Mouse (Mus musculus) midbrain, embryonic 12.5 days (tissue): Measurements from ENCODE around the gene Mroh2a. TPM values are rescaled to one million over a fixed set of nuclear protein-coding genes. Genes with fewer than 3 reads are reported as not detected.

Experiments
- ATAC-seq: fragments of 200-750 bp; cut with Nextera tagmentation; 2 replicates; pipeline ENCODE4 v1.8.0; 2017; ENCODE audit warnings: low read depth, moderate TSS enrichment, moderate library complexity; ENCODE audit not compliant: low FRiP score
- H3K27ac ChIP-seq: fragments of 300-500 bp; sonication (generic); replicated peaks from 2 replicates; pipeline ENCODE4 v1.5.1; 2016; ENCODE audit warnings: mild to moderate bottlenecking
- H3K27me3 ChIP-seq: fragments of 300-500 bp; sonication (generic); 2 replicates; pipeline ENCODE4 v1.6.1; 2016; ENCODE audit warnings: mild to moderate bottlenecking
- H3K36me3 ChIP-seq: fragments of 300-500 bp; sonication (generic); 2 replicates; pipeline ENCODE4 v1.6.1; 2016
- H3K4me1 ChIP-seq: fragments of 300-500 bp; sonication (generic); 2 replicates; pipeline ENCODE4 v1.6.1; 2016
- H3K4me2 ChIP-seq: fragments of 300-500 bp; sonication (generic); replicated peaks from 2 replicates; pipeline ENCODE4 v1.6.1; 2016; ENCODE audit warnings: mild to moderate bottlenecking, moderate library complexity
- H3K4me3 ChIP-seq: fragments of 300-500 bp; sonication (generic); 2 replicates; pipeline ENCODE4 v1.5.1; 2016; ENCODE audit warnings: mild to moderate bottlenecking
- H3K9ac ChIP-seq: fragments of 300-500 bp; sonication (generic); replicated peaks from 2 replicates; pipeline ENCODE4 v1.6.1; 2016; ENCODE audit warnings: mild to moderate bottlenecking, moderate library complexity
- H3K9me3 ChIP-seq: fragments of 300-500 bp; sonication (generic); 2 replicates; pipeline ENCODE4 v1.6.1; 2016; ENCODE audit warnings: mild to moderate bottlenecking
- WGBS: fragments of 180-500 bp; shearing (Covaris S2); methylation state at CpG from one replicate; pipeline ENCODE4 v1.1.7; 2016; 5-methylcytosine and 5-hydroxymethylcytosine counted together
- polyA plus RNA-seq: library from polyadenylated mRNA; unstranded; fragments of >200 nt; fragmentation: Nextera tagmentation; extraction: Ambion mirVana; gene quantifications from 2 replicates; pipeline ENCODE4 v1.2.1, GENCODE M21; 2016

Mroh2a gene
- polyA plus RNA-seq, 1 experiment from 2014 or later = 1.6 TPM

- no peaks in the 10 kb centered on the region for H3K36me3 ChIP-seq
- H3K27ac ChIP-seq = no peak overlapping the region
- ATAC-seq = no peak
- H3K4me3 ChIP-seq = no peak overlapping the region
- 64% methylated on average over 5 of the region's 5 CpGs for WGBS
- H3K4me2 ChIP-seq = no peak overlapping the region
- H3K9me3 ChIP-seq = peaks cover 97% of the 10 kb centered on the region
- H3K9ac ChIP-seq = no peak overlapping the region
- no peaks in the 10 kb centered on the region for H3K4me1 ChIP-seq
- H3K27me3 ChIP-seq = no peaks in the 10 kb centered on the region
These were observed 17.1 kb downstream of the Mroh2a start for GRCm38 (mm10) chr1:88243861-88244260.

- Histone ChIP-seq H3K9me3 (peaks cover 97% of the 10 kb centered on the region), H3K9ac (no peak overlapping the region), H3K4me1 (no peaks in the 10 kb centered on the region), H3K4me2 (no peak overlapping the region), H3K27me3 (no peaks in the 10 kb centered on the region), H3K27ac (no peak overlapping the region), H3K36me3 (no peaks in the 10 kb centered on the region), H3K4me3 (no peak overlapping the region)
- WGBS = 76% methylated on average over 6 of the region's 6 CpGs
- ATAC-seq = no peak
These were observed 19.1 kb downstream of the Mroh2a start for GRCm38 (mm10) chr1:88245881-88246280.

GRCm38 (mm10) chr1:88246386-88246785 is 19.6 kb downstream of the Mroh2a start:
- Histone ChIP-seq H3K36me3 (no peaks in the 10 kb centered on the region), H3K9ac (no peak overlapping the region), H3K27me3 (no peaks in the 10 kb centered on the region), H3K9me3 (peaks cover 97% of the 10 kb centered on the region), H3K4me2 (no peak overlapping the region), H3K4me1 (no peaks in the 10 kb centered on the region), H3K4me3 (no peak overlapping the region), H3K27ac (no peak overlapping the region)
- 46% methylated on average over 6 of the region's 6 CpGs for WGBS
- ATAC-seq = no peak

- no peak overlapping the region for H3K4me2 ChIP-seq
- 55% methylated on average over 2 of the region's 2 CpGs for WGBS
- H3K4me1 ChIP-seq = no peaks in the 10 kb centered on the region
- H3K27me3 ChIP-seq = no peaks in the 10 kb centered on the region
- no peak for ATAC-seq
- H3K36me3 ChIP-seq = no peaks in the 10 kb centered on the region
- no peak overlapping the region for H3K27ac ChIP-seq
- no peak overlapping the region for H3K9ac ChIP-seq
- peaks cover 96% of the 10 kb centered on the region for H3K9me3 ChIP-seq
- no peak overlapping the region for H3K4me3 ChIP-seq
These were observed 20.9 kb downstream of the Mroh2a start for GRCm38 (mm10) chr1:88247660-88248059.

GRCm38 (mm10) chr1:88248658-88249057 is 21.9 kb downstream of the Mroh2a start:
- Histone ChIP-seq H3K27me3 (no peaks in the 10 kb centered on the region), H3K4me1 (no peaks in the 10 kb centered on the region), H3K4me2 (no peak overlapping the region), H3K9me3 (peaks cover 96% of the 10 kb centered on the region), H3K9ac (no peak overlapping the region), H3K4me3 (no peak overlapping the region), H3K27ac (no peak overlapping the region), H3K36me3 (no peaks in the 10 kb centered on the region)
- no peak for ATAC-seq
- 70% methylated on average over 4 of the region's 4 CpGs for WGBS

- Histone ChIP-seq H3K27ac (no peak overlapping the region), H3K9ac (no peak overlapping the region), H3K9me3 (peaks cover 96% of the 10 kb centered on the region), H3K4me3 (no peak overlapping the region), H3K27me3 (no peaks in the 10 kb centered on the region), H3K4me1 (no peaks in the 10 kb centered on the region), H3K4me2 (no peak overlapping the region), H3K36me3 (no peaks in the 10 kb centered on the region)
- 77% methylated on average over 7 of the region's 7 CpGs for WGBS
- ATAC-seq = no peak
These were observed 22.8 kb downstream of the Mroh2a start for GRCm38 (mm10) chr1:88249596-88249995.

- Histone ChIP-seq H3K9me3 (peaks cover 96% of the 10 kb centered on the region), H3K27ac (no peak overlapping the region), H3K4me1 (no peaks in the 10 kb centered on the region), H3K4me2 (no peak overlapping the region), H3K27me3 (no peaks in the 10 kb centered on the region), H3K4me3 (no peak overlapping the region), H3K36me3 (no peaks in the 10 kb centered on the region), H3K9ac (no peak overlapping the region)
- ATAC-seq = 0 out of 2 replicates have a peak, but pooled peaks have one; percentile 3
- WGBS = 79% methylated on average over 5 of the region's 5 CpGs
These were observed 23.2 kb downstream of the Mroh2a start for GRCm38 (mm10) chr1:88250023-88250422.

- Histone ChIP-seq H3K4me1 (no peaks in the 10 kb centered on the region), H3K36me3 (no peaks in the 10 kb centered on the region), H3K27me3 (no peaks in the 10 kb centered on the region), H3K4me2 (no peak overlapping the region), H3K4me3 (no peak overlapping the region), H3K9me3 (peaks cover 97% of the 10 kb centered on the region), H3K27ac (no peak overlapping the region), H3K9ac (no peak overlapping the region)
- no peak for ATAC-seq
- 74% methylated on average over 8 of the region's 8 CpGs for WGBS
These were observed 26.3 kb downstream of the Mroh2a start for GRCm38 (mm10) chr1:88253106-88253505.

- Histone ChIP-seq H3K9ac (no peak overlapping the region), H3K27me3 (no peaks in the 10 kb centered on the region), H3K4me2 (no peak overlapping the region), H3K4me1 (no peaks in the 10 kb centered on the region), H3K4me3 (no peak overlapping the region), H3K36me3 (no peaks in the 10 kb centered on the region), H3K27ac (no peak overlapping the region), H3K9me3 (peaks cover 97% of the 10 kb centered on the region)
- no peak for ATAC-seq
- 74% methylated on average over 6 of the region's 6 CpGs for WGBS
These were observed 26.8 kb downstream of the Mroh2a start for GRCm38 (mm10) chr1:88253540-88253939.

GRCm38 (mm10) chr1:88254793-88255465 is 28.1 kb downstream of the Mroh2a start:
- H3K27ac ChIP-seq = no peak overlapping the region
- H3K9me3 ChIP-seq = peaks cover 90% of the 10 kb centered on the region
- H3K27me3 ChIP-seq = no peaks in the 10 kb centered on the region
- peaks cover 6% of the 10 kb centered on the region for H3K36me3 ChIP-seq
- no peak for ATAC-seq
- H3K4me3 ChIP-seq = no peak overlapping the region
- 88% methylated on average over 12 of the region's 12 CpGs for WGBS
- H3K4me2 ChIP-seq = no peak overlapping the region
- no peaks in the 10 kb centered on the region for H3K4me1 ChIP-seq
- H3K9ac ChIP-seq = no peak overlapping the region

- Histone ChIP-seq H3K4me3 (no peak overlapping the region), H3K27me3 (no peaks in the 10 kb centered on the region), H3K4me1 (no peaks in the 10 kb centered on the region), H3K36me3 (peaks cover 10% of the 10 kb centered on the region), H3K9ac (no peak overlapping the region), H3K9me3 (peaks cover 88% of the 10 kb centered on the region), H3K4me2 (no peak overlapping the region), H3K27ac (no peak overlapping the region)
- 54% methylated on average over 2 of the region's 2 CpGs for WGBS
- ATAC-seq = no peak
These were observed 28.7 kb downstream of the Mroh2a start for GRCm38 (mm10) chr1:88255466-88255857.

- no peak overlapping the region for H3K4me2 ChIP-seq
- H3K36me3 ChIP-seq = peaks cover 17% of the 10 kb centered on the region
- H3K27me3 ChIP-seq = no peaks in the 10 kb centered on the region
- H3K9ac ChIP-seq = no peak overlapping the region
- H3K27ac ChIP-seq = no peak overlapping the region
- 79% methylated on average over 13 of the region's 13 CpGs for WGBS
- no peak overlapping the region for H3K4me3 ChIP-seq
- ATAC-seq = no peak
- H3K9me3 ChIP-seq = peaks cover 80% of the 10 kb centered on the region
- no peaks in the 10 kb centered on the region for H3K4me1 ChIP-seq
These were observed 29.4 kb downstream of the Mroh2a start for GRCm38 (mm10) chr1:88255989-88256754.
